Mouse (Mus musculus) frontal cortex, postnatal 10 days (tissue): ENCODE data around the gene Rps25.
"Not testable (repeated sequence)": the region's sequence is repeated elsewhere in the genome, so short reads cannot be mapped to it uniquely, and the experiment has no call there.

Experiments used
- DNase-seq, 2 experiments: peaks; one replicate each; pipeline ENCODE4 v3.0.0; 2022; ENCODE audit warnings: low spot score in 2 of 2, mixed read lengths in 1 of 2

Gene Rps25

DNA sequence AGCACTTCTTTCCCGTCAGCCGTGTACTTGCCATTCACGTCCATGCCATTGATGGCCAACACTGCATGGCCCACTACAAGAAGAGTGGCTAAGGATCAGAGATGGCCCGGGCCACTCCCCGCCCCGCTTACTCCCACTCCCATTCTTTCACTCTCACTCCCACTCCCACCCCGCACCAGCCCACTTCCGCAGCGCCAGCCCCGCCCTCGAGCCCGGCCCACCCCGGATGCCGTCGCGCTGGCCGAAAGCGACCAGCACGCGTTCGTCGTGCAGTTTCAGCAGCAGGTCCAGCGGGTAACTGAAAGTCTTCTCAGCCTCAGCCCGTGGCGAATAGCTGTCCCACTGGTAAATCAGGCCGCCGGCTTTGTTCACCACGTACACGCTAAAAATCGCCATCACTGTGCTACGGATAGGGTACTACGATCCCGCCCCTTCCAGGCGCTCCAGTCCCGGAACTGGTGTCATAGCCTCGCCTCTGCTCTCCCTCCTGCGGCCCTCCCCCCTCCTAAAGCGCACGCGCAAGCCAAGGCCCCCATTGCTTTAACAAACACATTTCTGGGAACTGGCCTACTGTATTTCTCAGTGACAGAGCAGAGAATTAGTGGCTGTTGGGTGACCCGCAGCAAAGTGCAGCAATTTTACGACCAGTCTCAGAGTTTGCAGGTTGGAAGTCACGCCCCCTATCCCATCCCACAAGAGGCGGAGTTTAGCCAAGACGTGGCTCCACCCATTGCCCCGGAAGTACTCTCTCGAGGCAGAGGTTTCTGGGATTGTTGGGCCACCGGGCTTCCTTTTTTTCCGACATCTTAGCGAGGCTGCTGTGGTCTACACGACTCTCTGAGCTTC is at the start of gene Rps25, which contains the start of gene Trappc4:
Rps25 (plus strand) TSS at position 234 of the 846 bp plus-strand sequence.
Trappc4 (minus strand) TSS at position 695 of the 846 bp plus-strand sequence.
- peak; percentile 87 to 91 for DNase-seq

DNA sequence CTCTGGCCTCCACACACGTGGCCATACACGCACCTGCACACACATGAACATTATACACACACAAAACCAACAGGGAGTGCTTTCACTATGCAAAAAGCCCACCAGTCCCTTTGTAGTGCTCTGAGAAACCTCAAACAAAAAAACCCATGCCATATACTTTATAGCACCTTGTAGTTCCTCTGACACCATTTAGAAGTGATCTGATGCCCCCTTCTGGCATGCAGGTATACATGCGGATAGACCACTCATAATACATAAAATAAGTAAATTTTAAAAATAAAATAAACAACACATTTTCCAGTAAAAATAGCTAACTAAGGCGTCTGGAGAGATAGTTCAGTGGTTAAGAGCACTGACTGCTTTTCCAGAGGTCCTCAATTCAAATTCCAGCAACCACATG is 49.7 kb upstream of the Rps25 start:
- DNase-seq: no peak

- DNase-seq: peak; percentile 90 to 93
These were observed 45.6 kb upstream of the Rps25 start, which contains the start of gene Vps11 for GRCm38 (mm10) chr9:44361190-44361917. Gene Vps11, minus strand, starts transcription at chr9:44361670.

- DNase-seq: not testable (repeated sequence)
These were observed 45.0 kb upstream of the Rps25 start for GRCm38 (mm10) chr9:44361931-44362330.

DNA sequence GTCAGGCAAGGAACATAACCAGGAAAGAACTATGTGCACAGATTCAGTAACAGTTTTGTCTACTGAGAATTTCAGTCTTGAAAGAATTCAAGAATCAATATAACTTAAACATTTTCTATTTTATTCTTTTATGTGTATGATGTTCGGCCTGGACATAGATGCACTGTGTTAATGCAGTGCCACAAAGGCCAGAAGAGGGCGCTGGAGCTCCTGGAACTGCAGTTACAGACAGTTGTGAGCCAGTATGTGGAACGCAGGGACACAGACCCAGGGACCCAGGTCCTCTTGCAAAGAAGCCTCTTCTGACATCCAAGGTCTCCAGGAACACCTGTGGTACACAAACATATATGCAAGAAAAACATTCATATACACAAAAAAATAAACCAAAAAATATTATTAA is 42.5 kb upstream of the Rps25 start:
- DNase-seq: no peak

- DNase-seq: no peak
These were observed 33.6 kb upstream of the Rps25 start for GRCm38 (mm10) chr9:44373386-44373785.

DNA sequence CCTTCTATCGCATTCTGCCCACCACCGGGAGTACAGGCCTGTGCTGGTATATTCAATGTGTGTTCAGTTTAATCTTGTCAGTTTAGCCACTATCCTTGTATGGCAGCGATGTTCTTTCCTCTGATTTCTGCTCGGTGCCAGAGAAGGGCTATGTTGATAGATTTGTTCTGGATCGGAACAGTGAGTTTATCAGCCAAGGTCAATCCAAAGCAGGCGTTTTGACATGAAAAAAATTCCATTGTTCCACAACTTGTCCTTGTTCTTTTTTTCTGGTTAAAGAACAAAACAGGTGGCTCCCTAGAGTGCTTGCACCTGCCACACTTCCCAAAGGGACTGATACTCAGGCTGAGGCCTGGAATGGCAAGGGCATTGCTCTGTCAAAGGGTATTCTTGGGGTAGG is 30.8 kb upstream of the Rps25 start:
- no peak for DNase-seq

DNA sequence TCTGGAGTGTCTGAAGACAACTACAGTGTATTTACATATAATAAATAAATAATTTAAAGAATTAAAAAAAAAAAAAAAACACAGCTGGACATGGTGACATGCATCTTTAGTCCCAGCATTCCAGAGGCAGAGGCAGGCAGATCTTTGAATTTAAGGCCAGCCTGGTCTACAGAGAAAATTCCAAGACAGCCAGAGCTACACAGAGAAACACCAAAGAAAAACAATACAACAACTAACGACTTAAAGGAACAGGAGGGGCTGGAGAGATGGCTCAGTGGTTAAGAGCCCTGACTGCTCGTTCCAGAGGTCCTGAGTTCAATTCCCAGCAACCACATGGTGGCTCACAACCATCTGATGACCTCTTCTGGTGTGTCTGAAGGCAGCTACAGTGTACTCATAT is 29.6 kb upstream of the Rps25 start:
- not testable (repeated sequence) for DNase-seq

DNA sequence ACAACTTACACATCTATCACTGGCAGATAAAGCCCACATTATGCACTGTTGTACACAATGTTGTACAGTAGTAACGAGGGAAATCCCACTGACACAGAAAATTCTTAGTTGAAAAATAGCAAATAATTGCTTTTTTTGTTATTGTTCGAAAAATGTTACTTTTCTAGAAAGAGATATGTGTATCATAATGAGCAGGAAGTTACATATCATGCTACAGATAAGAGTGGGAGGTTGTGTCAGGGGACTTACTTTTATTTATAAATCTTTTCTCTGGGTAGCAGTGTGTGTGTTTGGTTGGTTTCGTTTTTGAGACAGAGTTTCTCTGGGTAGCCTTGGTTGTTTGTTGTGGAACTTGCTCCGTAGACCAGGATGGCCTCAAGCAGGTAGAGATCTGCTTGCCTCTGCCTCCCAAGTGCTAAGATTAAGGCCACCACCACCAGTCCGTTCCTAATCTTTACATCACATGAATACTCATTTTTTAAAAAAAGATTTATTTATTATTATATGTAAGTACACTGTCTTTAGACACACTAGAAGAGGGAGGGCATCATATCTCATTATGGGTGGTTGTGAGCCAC is 28.7 kb upstream of the Rps25 start:
- DNase-seq: no peak

GRCm38 (mm10) chr9:44379054-44379834 is 27.7 kb upstream of the Rps25 start, which contains the start of gene Hyou1:
Gene Hyou1, plus strand, starts transcription at chr9:44379490.
- DNase-seq: peak; percentile 98 to 99

GRCm38 (mm10) chr9:44379862-44380261 is 27.1 kb upstream of the Rps25 start:
- DNase-seq: no peak

DNA sequence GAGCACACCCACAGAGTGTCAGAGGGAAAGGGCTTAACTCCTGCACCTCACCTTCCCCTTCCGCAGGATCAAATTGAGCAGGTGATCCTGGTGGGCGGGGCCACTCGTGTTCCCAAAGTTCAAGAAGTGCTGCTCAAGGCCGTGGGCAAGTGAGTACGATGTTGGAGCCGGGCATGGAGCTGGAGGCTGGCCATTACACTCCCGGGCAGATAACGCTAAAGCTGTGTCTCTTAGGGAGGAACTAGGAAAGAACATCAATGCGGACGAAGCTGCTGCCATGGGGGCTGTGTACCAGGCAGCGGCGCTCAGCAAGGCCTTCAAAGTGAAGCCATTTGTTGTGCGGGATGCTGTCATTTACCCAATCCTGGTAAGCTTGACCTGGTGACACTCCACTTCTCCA is 22.3 kb upstream of the Rps25 start:
- no peak for DNase-seq

- no peak for DNase-seq
These were observed 19.7 kb upstream of the Rps25 start for GRCm38 (mm10) chr9:44387221-44387620.

DNA sequence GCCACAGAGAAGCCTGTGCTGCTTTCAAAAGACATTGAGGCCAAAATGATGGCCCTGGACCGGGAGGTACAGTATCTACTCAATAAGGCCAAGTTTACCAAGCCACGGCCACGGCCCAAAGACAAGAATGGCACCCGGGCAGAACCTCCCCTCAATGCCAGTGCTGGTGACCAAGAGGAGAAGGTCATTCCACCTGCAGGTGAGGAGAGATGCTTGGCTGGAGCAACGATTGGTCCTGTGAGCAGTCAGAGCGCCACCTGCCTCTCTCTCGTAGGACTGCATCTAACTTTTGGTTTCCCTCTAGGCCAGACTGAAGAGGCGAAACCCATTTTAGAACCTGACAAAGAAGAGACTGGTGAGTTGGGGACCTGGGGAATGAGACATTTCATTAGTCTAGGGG is 17.7 kb upstream of the Rps25 start:
- no peak for DNase-seq

DNA sequence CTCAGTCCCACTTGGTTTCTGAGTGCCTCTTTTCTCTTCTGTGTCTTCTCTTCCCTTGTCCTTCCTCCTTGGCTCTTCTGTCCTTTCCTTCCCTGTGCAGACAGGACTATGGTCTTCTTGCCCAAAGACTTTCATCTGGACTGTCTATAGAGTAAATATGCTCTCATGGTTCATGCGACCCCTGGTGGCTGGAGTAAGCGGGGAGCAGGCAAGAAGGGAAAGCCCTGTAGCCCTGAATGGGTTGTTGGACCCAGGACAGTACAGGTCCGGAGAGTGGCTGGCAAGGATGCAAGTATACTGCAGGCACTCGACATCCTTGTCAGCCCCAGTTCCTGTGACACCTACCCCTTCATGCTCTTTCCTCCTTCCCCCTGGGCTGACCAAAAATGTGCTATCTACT is 15.5 kb upstream of the Rps25 start:
- no peak for DNase-seq

- peak; percentile 91 to 92 for DNase-seq
These were observed 10.1 kb upstream of the Rps25 start, which contains the start of gene Slc37a4 for GRCm38 (mm10) chr9:44396684-44397411. Gene Slc37a4, plus strand, starts transcription at chr9:44396852.

- DNase-seq: no peak
These were observed 8.9 kb upstream of the Rps25 start for GRCm38 (mm10) chr9:44398087-44398486.

- no peak for DNase-seq
These were observed 8.4 kb upstream of the Rps25 start for GRCm38 (mm10) chr9:44398551-44398950.

- no peak for DNase-seq
These were observed 7.7 kb upstream of the Rps25 start for GRCm38 (mm10) chr9:44399114-44399794.

GRCm38 (mm10) chr9:44399795-44400114 is 7.2 kb upstream of the Rps25 start:
- no peak for DNase-seq
